Mouse (Mus musculus) kidney, adult 8-10 months (tissue): ENCODE measurements around the gene Vps29.

ENCODE experiments used
- DNase-seq, 2 experiments: peaks; one replicate each; pipeline ENCODE4 v3.0.0; 2022

Vps29 gene

GRCm38 (mm10) chr5:122400628-122401302, 46.6 kb downstream of the Vps29 start:
- DNase-seq = peak; percentile 61 to 80

- peak; percentile 47 to 75 for DNase-seq
Measured at GRCm38 (mm10) chr5:122401303-122401640, 47.1 kb downstream of the Vps29 start.

- DNase-seq = no peak
Measured at GRCm38 (mm10) chr5:122402160-122402559, 48.0 kb downstream of the Vps29 start.

- no peak for DNase-seq
Measured at GRCm38 (mm10) chr5:122402772-122403171, 48.6 kb downstream of the Vps29 start.

GRCm38 (mm10) chr5:122403362-122403761, 49.2 kb downstream of the Vps29 start:
- DNase-seq = no peak

- no peak for DNase-seq
Measured at GRCm38 (mm10) chr5:122405537-122405936, 51.4 kb downstream of the Vps29 start.

- DNase-seq = no peak
Measured at GRCm38 (mm10) chr5:122409692-122410645, 55.8 kb downstream of the Vps29 start.

DNA sequence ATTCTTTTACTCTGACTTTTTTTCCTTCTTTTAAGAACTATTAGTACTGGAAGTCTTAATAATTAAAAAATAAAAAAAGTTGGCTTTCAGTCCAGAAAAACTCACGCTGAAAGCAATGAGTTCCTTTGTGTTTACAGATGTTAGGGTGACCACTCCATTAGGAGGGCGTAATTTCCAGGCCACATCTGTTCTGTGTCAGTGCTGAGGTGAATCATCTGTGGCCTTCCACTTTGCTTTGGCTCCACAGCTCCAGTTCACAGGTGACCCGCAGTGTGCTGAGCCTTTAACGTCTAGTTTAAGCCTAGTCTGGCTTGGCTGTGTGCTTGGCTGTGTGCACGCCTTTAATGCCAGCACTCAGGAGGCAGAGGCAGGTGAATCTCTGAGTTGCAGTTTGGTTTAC, 57.7 kb downstream of the Vps29 start:
- no peak for DNase-seq

- no peak for DNase-seq
Measured at GRCm38 (mm10) chr5:122412826-122413225, 58.7 kb downstream of the Vps29 start.

DNA sequence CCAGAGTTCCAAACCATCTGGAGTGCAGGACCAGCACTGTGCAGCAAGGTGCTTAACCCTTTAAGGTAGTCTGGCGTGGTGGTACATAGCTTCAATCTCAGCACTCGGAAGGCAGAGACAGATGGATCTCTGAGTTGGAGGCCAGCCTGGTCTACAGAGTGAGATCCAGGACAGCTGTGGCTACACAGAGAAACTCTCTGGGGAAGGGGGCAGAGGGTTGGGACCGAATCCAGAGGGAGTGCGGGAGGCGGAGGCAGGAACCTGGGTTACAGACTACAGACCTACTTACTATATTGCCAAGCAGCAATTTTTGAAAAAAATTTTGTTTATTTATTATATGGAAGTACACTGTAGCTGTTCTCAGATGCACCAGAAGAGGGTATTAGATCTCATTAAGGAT, 60.2 kb downstream of the Vps29 start:
- no peak for DNase-seq
